Mouse (Mus musculus): Measurements from ENCODE around the gene Il17ra. TPM values are rescaled to one million over a fixed set of nuclear protein-coding genes. Genes with fewer than 3 reads are reported as not detected.

The Il17ra gene
- polyA plus RNA-seq (2015; fragmentation: Nextera tagmentation; extraction: Ambion mirVana): 4.6 and 5.1 TPM in 2 replicates

GRCm38 (mm10) chr6:120463086-120463871 lies at the start of gene Il17ra:
TSS of gene Il17ra (plus strand) at chr6:120463247.
- WGBS: under 1% methylated on average over 78 of the region's 90 CpGs
- H3K9me3 ChIP-seq (ENCODE audit: low read length): no peaks in the 10 kb centered on the region
- H3K4me1 ChIP-seq (ENCODE audit: insufficient read depth, low read length): peaks cover 10% of the 10 kb centered on the region
- peak within 1 kb of the TSS; percentile 68 for H3K9ac ChIP-seq (replicated peaks; ENCODE audit: low read length)
- no peak within 1 kb of the TSS for H3K27ac ChIP-seq (ENCODE audit: low read length)
- no peaks in the 10 kb centered on the region for H3K36me3 ChIP-seq (ENCODE audit: insufficient read depth, low read length)
- ATAC-seq (ENCODE audit: low FRiP score, low TSS enrichment): peak; percentile 87
- peak within 1 kb of the TSS; percentile 64 for H3K4me3 ChIP-seq (ENCODE audit: low read length)
- H3K4me2 ChIP-seq (replicated peaks; ENCODE audit: low read depth, low read length): peak within 1 kb of the TSS; percentile 85
- H3K27me3 ChIP-seq (ENCODE audit: insufficient read depth, low read length): peaks cover 31% of the 10 kb centered on the region

GRCm38 (mm10) chr6:120438161-120438560 lies 24.9 kb upstream of the Il17ra start:
- Histone ChIP-seq H3K4me2 (replicated peaks; ENCODE audit: low read depth, low read length) (no peak overlapping the region), H3K4me3 (ENCODE audit: low read length) (no peak overlapping the region), H3K27me3 (ENCODE audit: insufficient read depth, low read length) (no peaks in the 10 kb centered on the region), H3K4me1 (ENCODE audit: insufficient read depth, low read length) (no peaks in the 10 kb centered on the region), H3K9me3 (ENCODE audit: low read length) (no peaks in the 10 kb centered on the region), H3K36me3 (ENCODE audit: insufficient read depth, low read length) (peaks cover 29% of the 10 kb centered on the region), H3K27ac (ENCODE audit: low read length) (no peak overlapping the region), H3K9ac (replicated peaks; ENCODE audit: low read length) (no peak overlapping the region)
- ATAC-seq (ENCODE audit: low FRiP score, low TSS enrichment): no peak
- whole genome bisulfite sequencing: 89% methylated on average over 3 of the region's 3 CpGs

GRCm38 (mm10) chr6:120442171-120442749 lies 20.8 kb upstream of the Il17ra start:
- no peak overlapping the region for H3K9ac ChIP-seq (replicated peaks; ENCODE audit: low read length)
- 78% methylated on average over 4 of the region's 4 CpGs for WGBS
- peaks cover 13% of the 10 kb centered on the region for H3K36me3 ChIP-seq (ENCODE audit: insufficient read depth, low read length)
- no peaks in the 10 kb centered on the region for H3K4me1 ChIP-seq (ENCODE audit: insufficient read depth, low read length)
- ATAC-seq (ENCODE audit: low FRiP score, low TSS enrichment): no peak
- no peak overlapping the region for H3K27ac ChIP-seq (ENCODE audit: low read length)
- no peak overlapping the region for H3K4me2 ChIP-seq (replicated peaks; ENCODE audit: low read depth, low read length)
- no peak overlapping the region for H3K4me3 ChIP-seq (ENCODE audit: low read length)
- H3K9me3 ChIP-seq (ENCODE audit: low read length): no peaks in the 10 kb centered on the region
- no peaks in the 10 kb centered on the region for H3K27me3 ChIP-seq (ENCODE audit: insufficient read depth, low read length)

- peaks cover 13% of the 10 kb centered on the region for H3K36me3 ChIP-seq (ENCODE audit: insufficient read depth, low read length)
- no peaks in the 10 kb centered on the region for H3K27me3 ChIP-seq (ENCODE audit: insufficient read depth, low read length)
- H3K4me2 ChIP-seq (replicated peaks; ENCODE audit: low read depth, low read length): no peak overlapping the region
- H3K9me3 ChIP-seq (ENCODE audit: low read length): no peaks in the 10 kb centered on the region
- H3K27ac ChIP-seq (ENCODE audit: low read length): peak overlapping the region; percentile 41
- no peaks in the 10 kb centered on the region for H3K4me1 ChIP-seq (ENCODE audit: insufficient read depth, low read length)
- H3K9ac ChIP-seq (replicated peaks; ENCODE audit: low read length): no peak overlapping the region
- H3K4me3 ChIP-seq (ENCODE audit: low read length): no peak overlapping the region
- 71% methylated on average over 14 of the region's 14 CpGs for WGBS
- ATAC-seq (ENCODE audit: low FRiP score, low TSS enrichment): no peak
Measured at GRCm38 (mm10) chr6:120443363-120444355, 19.4 kb upstream of the Il17ra start.

- no peaks in the 10 kb centered on the region for H3K27me3 ChIP-seq (ENCODE audit: insufficient read depth, low read length)
- H3K4me3 ChIP-seq (ENCODE audit: low read length): no peak overlapping the region
- no peak for ATAC-seq (ENCODE audit: low FRiP score, low TSS enrichment)
- H3K27ac ChIP-seq (ENCODE audit: low read length): no peak overlapping the region
- H3K9ac ChIP-seq (replicated peaks; ENCODE audit: low read length): no peak overlapping the region
- no peaks in the 10 kb centered on the region for H3K4me1 ChIP-seq (ENCODE audit: insufficient read depth, low read length)
- H3K9me3 ChIP-seq (ENCODE audit: low read length): no peaks in the 10 kb centered on the region
- H3K4me2 ChIP-seq (replicated peaks; ENCODE audit: low read depth, low read length): no peak overlapping the region
- no peaks in the 10 kb centered on the region for H3K36me3 ChIP-seq (ENCODE audit: insufficient read depth, low read length)
- WGBS: 86% methylated on average over 3 of the region's 3 CpGs
Measured at GRCm38 (mm10) chr6:120450208-120450607, 12.8 kb upstream of the Il17ra start.

- no peaks in the 10 kb centered on the region for H3K9me3 ChIP-seq (ENCODE audit: low read length)
- H3K4me3 ChIP-seq (ENCODE audit: low read length): no peak overlapping the region
- ATAC-seq (ENCODE audit: low FRiP score, low TSS enrichment): no peak
- WGBS: 79% methylated on average over 11 of the region's 11 CpGs
- no peak overlapping the region for H3K9ac ChIP-seq (replicated peaks; ENCODE audit: low read length)
- H3K4me2 ChIP-seq (replicated peaks; ENCODE audit: low read depth, low read length): no peak overlapping the region
- H3K27me3 ChIP-seq (ENCODE audit: insufficient read depth, low read length): no peaks in the 10 kb centered on the region
- H3K4me1 ChIP-seq (ENCODE audit: insufficient read depth, low read length): no peaks in the 10 kb centered on the region
- no peaks in the 10 kb centered on the region for H3K36me3 ChIP-seq (ENCODE audit: insufficient read depth, low read length)
- no peak overlapping the region for H3K27ac ChIP-seq (ENCODE audit: low read length)
Measured at GRCm38 (mm10) chr6:120452384-120453102, 10.5 kb upstream of the Il17ra start.

GRCm38 (mm10) chr6:120453103-120453445 lies 10.0 kb upstream of the Il17ra start:
- H3K9ac ChIP-seq (replicated peaks; ENCODE audit: low read length): no peak overlapping the region
- no peaks in the 10 kb centered on the region for H3K36me3 ChIP-seq (ENCODE audit: insufficient read depth, low read length)
- no peaks in the 10 kb centered on the region for H3K4me1 ChIP-seq (ENCODE audit: insufficient read depth, low read length)
- no peaks in the 10 kb centered on the region for H3K27me3 ChIP-seq (ENCODE audit: insufficient read depth, low read length)
- 73% methylated on average over 5 of the region's 5 CpGs for WGBS
- H3K4me2 ChIP-seq (replicated peaks; ENCODE audit: low read depth, low read length): no peak overlapping the region
- no peak for ATAC-seq (ENCODE audit: low FRiP score, low TSS enrichment)
- H3K4me3 ChIP-seq (ENCODE audit: low read length): no peak overlapping the region
- H3K27ac ChIP-seq (ENCODE audit: low read length): no peak overlapping the region
- no peaks in the 10 kb centered on the region for H3K9me3 ChIP-seq (ENCODE audit: low read length)

- H3K27ac ChIP-seq (ENCODE audit: low read length): no peak overlapping the region
- H3K9me3 ChIP-seq (ENCODE audit: low read length): no peaks in the 10 kb centered on the region
- H3K36me3 ChIP-seq (ENCODE audit: insufficient read depth, low read length): no peaks in the 10 kb centered on the region
- H3K9ac ChIP-seq (replicated peaks; ENCODE audit: low read length): no peak overlapping the region
- no peaks in the 10 kb centered on the region for H3K4me1 ChIP-seq (ENCODE audit: insufficient read depth, low read length)
- 87% methylated on average over 3 of the region's 3 CpGs for WGBS
- ATAC-seq (ENCODE audit: low FRiP score, low TSS enrichment): no peak
- H3K27me3 ChIP-seq (ENCODE audit: insufficient read depth, low read length): no peaks in the 10 kb centered on the region
- H3K4me3 ChIP-seq (ENCODE audit: low read length): no peak overlapping the region
- H3K4me2 ChIP-seq (replicated peaks; ENCODE audit: low read depth, low read length): no peak overlapping the region
Measured at GRCm38 (mm10) chr6:120453556-120453955, 9.5 kb upstream of the Il17ra start.

GRCm38 (mm10) chr6:120454627-120455077 lies 8.4 kb upstream of the Il17ra start:
- H3K27me3 ChIP-seq (ENCODE audit: insufficient read depth, low read length): no peaks in the 10 kb centered on the region
- no peak overlapping the region for H3K4me2 ChIP-seq (replicated peaks; ENCODE audit: low read depth, low read length)
- H3K9ac ChIP-seq (replicated peaks; ENCODE audit: low read length): no peak overlapping the region
- no peak overlapping the region for H3K27ac ChIP-seq (ENCODE audit: low read length)
- no peaks in the 10 kb centered on the region for H3K9me3 ChIP-seq (ENCODE audit: low read length)
- 54% methylated on average over 11 of the region's 11 CpGs for WGBS
- no peaks in the 10 kb centered on the region for H3K36me3 ChIP-seq (ENCODE audit: insufficient read depth, low read length)
- no peak overlapping the region for H3K4me3 ChIP-seq (ENCODE audit: low read length)
- ATAC-seq (ENCODE audit: low FRiP score, low TSS enrichment): no peak
- no peaks in the 10 kb centered on the region for H3K4me1 ChIP-seq (ENCODE audit: insufficient read depth, low read length)

Data from kidney, embryonic 16.5 days (tissue).